Mouse (Mus musculus) cerebellum, postnatal 4 days (tissue): ENCODE data around the gene Gtdc1.
"Not testable (repeated sequence)": the region's sequence is repeated elsewhere in the genome, so short reads cannot be mapped to it uniquely, and the experiment has no call there.

Experiments used
- DNase-seq, 2 experiments: peaks; one replicate each; pipeline ENCODE4 v3.0.0; 2022; ENCODE audit warnings: low spot score in 2 of 2, mixed read lengths in 1 of 2

The Gtdc1 gene

DNA sequence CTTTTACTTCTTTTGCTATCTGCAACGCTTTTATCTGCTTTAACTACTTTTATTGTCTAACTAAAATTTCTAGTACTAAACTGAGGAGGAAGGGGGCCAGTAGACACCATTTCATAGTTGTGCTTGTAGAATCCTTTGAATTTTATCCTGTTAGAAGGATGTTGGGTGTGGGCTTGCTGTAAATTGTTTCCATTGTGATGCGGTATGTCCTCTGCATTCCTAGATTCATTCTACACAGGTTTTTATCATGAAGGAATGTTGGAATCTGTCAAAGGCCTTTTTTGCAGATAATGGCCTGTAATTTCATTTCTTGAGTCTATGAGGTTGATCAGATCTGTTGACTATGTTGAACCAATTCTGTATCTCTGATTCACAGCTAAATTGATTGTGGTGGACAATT, 146.5 kb downstream of the Gtdc1 start:
- DNase-seq: no peak

- DNase-seq: no peak
These were observed 163.6 kb downstream of the Gtdc1 start for GRCm38 (mm10) chr2:44763898-44764297.

GRCm38 (mm10) chr2:44736618-44737017, 190.8 kb downstream of the Gtdc1 start:
- no peak for DNase-seq

GRCm38 (mm10) chr2:44721461-44721860, 206.0 kb downstream of the Gtdc1 start:
- DNase-seq: no peak

- no peak for DNase-seq
These were observed 221.4 kb downstream of the Gtdc1 start for GRCm38 (mm10) chr2:44705883-44706615.

DNA sequence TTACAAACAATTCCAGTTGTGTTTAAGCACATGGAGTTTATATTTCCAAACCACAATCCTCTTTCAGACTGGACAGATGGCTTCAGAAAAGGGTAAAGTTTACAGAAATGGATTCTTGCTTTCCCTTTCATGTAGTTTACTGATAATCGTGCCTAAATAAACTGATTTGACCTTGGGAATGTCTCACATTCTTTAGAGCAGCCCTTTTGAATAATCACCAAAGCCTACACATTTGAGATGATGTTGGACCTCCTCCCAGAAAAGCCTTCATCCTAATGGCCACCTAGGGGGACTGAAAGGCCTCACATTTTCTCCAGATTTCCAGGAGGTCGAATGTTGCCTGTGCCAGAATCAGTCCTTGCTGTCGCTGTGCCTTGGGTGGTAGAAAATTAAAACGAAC, 227.2 kb downstream of the Gtdc1 start:
- DNase-seq: no peak

GRCm38 (mm10) chr2:44696441-44696840, 231.0 kb downstream of the Gtdc1 start:
- peak in 1 of 2 experiments; percentile 5 for DNase-seq

- DNase-seq: no peak
These were observed 233.6 kb downstream of the Gtdc1 start for GRCm38 (mm10) chr2:44693898-44694297.

- DNase-seq: no peak
These were observed 263.4 kb downstream of the Gtdc1 start for GRCm38 (mm10) chr2:44664049-44664448.

GRCm38 (mm10) chr2:44659870-44660269, 267.6 kb downstream of the Gtdc1 start:
- DNase-seq: no peak

GRCm38 (mm10) chr2:44659011-44659410, 268.4 kb downstream of the Gtdc1 start:
- DNase-seq: no peak

DNA sequence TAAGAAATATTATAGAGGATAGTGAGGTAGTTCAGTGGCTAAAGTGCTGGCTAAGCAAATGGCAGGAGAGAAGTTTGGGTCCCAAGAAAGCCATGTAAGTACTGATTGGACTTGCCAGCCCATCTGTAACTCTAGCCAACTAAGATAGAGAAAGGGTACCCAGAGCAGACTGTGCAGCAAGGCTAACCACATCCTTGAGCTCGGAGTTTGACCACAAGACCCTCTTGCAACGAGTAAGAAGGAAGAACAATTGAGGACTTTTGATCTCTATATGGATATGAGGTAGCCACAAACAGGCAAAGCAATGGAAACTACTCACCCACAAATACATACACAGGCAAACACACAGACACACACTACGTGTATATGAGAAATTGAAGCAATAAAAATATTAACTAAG, 278.9 kb downstream of the Gtdc1 start:
- no peak for DNase-seq

GRCm38 (mm10) chr2:44646398-44646797, 281.1 kb downstream of the Gtdc1 start:
- DNase-seq: no peak

- no peak for DNase-seq
These were observed 288.1 kb downstream of the Gtdc1 start for GRCm38 (mm10) chr2:44639370-44639769.

DNA sequence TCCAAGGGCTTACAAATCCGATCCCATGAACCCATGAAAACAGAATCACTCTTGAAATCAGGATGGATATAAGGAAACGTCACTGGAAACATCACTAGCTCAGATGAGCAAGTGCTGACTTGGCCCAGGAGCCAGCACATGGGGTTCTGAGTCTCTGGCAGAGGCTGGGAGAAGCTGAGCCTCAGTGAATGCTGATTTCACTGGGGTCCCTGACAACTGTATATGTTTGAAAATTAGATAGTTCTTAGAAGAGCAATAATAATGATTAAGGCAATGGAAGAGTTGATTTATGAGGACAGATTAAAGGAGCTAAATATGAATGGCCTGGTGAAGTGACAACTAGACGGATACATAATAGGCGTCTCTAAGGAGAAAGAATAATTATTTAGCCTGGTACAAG, 289.3 kb downstream of the Gtdc1 start:
- DNase-seq: no peak

DNA sequence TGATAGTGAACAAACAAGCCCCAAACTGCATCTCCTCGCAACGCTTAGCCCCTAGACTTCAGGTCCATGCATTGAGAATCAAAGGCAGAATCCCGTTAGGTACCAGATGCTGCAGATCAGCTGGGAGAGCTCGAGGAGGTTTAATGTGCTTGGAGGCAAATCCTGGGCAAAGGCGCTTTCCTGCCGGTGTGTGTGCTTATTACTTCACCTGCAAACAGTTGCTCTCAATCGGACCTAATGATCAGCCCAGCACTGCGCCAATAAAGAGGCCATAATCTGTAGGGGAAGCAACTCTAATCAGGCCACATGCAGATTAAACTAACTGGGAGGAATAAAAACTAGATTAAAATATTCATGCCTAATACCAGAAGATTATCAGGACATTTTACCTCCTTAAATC, 293.5 kb downstream of the Gtdc1 start:
- no peak for DNase-seq

- DNase-seq: no peak
These were observed 294.4 kb downstream of the Gtdc1 start for GRCm38 (mm10) chr2:44633064-44633463.

GRCm38 (mm10) chr2:44632584-44632983, 294.9 kb downstream of the Gtdc1 start:
- no peak for DNase-seq

- no peak for DNase-seq
These were observed 296.4 kb downstream of the Gtdc1 start for GRCm38 (mm10) chr2:44631064-44631463.

- DNase-seq: no peak
These were observed 298.7 kb downstream of the Gtdc1 start for GRCm38 (mm10) chr2:44628778-44629177.

- no peak for DNase-seq
These were observed 302.3 kb downstream of the Gtdc1 start for GRCm38 (mm10) chr2:44625154-44625553.

DNA sequence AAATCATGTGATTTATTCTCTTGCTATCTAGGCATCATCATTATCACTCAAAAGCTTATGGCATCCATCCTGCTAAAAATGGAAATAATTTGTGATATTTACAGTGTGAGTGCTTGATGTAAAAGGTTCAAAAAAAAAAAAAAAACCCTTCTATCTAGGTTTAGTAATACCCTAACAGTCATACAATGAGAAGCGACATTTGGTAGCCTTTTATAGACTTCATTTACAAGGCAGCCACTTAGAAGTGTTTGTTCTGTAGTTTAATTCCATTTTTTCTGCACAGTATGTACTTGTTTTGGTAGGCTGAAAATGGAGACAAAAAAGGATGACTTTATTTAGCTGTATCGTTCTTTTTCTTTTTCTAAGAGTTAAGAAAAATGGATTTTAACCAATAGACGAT, 305.0 kb downstream of the Gtdc1 start:
- DNase-seq: no peak

DNA sequence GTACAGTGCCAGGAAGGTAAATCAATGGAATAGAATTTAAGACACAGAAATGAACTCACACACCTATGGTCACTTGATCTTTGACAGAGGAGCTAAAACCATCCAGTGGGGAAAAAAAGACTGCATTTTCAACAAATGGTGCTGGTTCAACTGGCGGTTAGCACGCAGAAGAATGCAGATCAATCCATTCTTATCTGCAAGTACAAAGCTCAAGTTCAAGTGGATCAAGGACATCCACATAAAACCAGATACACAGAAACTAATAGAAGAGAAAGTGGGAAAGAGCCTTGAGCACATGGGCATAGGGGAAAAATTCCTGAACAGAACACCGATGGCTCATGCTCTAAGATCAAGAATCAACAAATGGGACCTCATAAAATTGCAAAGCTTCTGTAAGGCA, 327.8 kb downstream of the Gtdc1 start:
- not testable (repeated sequence) for DNase-seq

GRCm38 (mm10) chr2:44594276-44594675, 333.2 kb downstream of the Gtdc1 start:
- DNase-seq: no peak
